Mouse (Mus musculus) cerebral cortex, adult 2 months (tissue): ENCODE data around the gene Nsl1.

Source experiments
- WGBS: fragments of 180-500 bp; shearing (Covaris S2); methylation state at CpG from one replicate; pipeline ENCODE4 v1.1.7; 2018; 5-methylcytosine and 5-hydroxymethylcytosine counted together

The Nsl1 gene

DNA sequence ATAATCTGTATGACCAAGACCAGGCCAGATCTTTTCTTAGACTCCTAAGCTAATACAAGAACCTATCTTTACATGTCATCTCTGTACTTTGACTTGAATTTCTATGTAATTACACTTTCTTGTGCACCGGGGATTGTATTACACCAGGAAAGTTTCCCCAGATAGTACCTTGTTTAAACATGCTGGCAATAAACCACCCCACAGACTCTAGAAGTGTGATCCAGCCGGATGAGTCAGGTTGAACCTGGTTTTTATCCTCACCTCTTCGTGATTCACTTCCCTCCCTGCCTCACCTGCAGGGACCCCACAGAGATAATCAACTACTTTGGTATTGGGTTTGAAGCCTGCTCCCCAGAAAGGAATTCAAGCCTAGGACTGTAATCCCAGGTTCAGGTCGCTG is 72.6 kb downstream of the Nsl1 start:
- WGBS = 76% methylated on average over 4 of the region's 4 CpGs
